Mouse (Mus musculus): ENCODE results near the gene Gm12169.
"Not testable (repeated sequence)": the region's sequence is repeated elsewhere in the genome, so short reads cannot be mapped to it uniquely, and the experiment has no call there.

Gene Gm12169

GRCm38 (mm10) chr11:46523912-46524311 is at the start of gene Gm12169:
Gene Gm12169 (plus strand): TSS chr11:46524212.
- DNase-seq, result no peak

- DNase-seq, result no peak
Measured at GRCm38 (mm10) chr11:46474220-46474619, 49.8 kb upstream of the Gm12169 start.

GRCm38 (mm10) chr11:46479311-46479710 is 44.7 kb upstream of the Gm12169 start:
- no peak for DNase-seq

DNA sequence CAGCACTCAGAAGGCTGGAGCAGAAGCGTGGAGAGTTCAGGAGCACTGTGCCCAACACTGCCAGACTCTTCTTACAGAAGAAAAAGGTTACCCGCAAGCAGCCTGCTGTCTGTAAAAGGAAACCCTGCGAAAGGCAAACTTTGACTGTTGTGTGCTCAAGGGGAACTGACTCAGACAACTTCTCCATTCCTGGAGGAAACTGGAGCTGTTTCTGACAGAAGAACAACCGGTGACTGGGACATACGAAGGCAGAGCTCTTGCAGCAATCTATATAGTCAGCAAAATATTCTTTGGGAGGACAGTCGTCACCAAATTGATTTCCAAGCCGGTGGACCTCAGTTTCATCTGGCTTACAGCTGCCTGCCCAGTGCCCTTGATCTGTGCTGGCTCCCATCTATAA is 43.5 kb upstream of the Gm12169 start:
- no peak for DNase-seq

GRCm38 (mm10) chr11:46488231-46488630 is 35.8 kb upstream of the Gm12169 start:
- DNase-seq, result no peak

DNA sequence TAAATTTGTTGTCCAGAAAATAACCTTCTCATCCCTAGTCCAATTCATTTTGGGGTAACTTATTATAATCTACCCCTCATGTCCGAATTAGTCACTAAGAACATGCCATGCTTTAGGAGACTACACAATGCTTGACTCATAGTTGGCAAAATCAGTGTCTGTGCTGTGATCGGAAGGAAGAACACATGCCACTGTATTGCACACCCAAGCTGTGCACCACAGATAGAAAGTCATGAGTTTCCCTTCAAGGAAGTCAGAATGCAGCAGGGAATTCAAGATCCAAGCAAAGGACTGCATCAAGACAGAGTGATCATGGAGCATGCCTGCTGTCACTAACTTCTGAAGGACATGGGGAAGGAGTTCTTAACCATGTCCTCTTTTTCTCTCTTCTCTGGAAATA is 35.4 kb upstream of the Gm12169 start:
- no peak for DNase-seq

GRCm38 (mm10) chr11:46507146-46507545 is 16.9 kb upstream of the Gm12169 start:
- no peak for DNase-seq

DNA sequence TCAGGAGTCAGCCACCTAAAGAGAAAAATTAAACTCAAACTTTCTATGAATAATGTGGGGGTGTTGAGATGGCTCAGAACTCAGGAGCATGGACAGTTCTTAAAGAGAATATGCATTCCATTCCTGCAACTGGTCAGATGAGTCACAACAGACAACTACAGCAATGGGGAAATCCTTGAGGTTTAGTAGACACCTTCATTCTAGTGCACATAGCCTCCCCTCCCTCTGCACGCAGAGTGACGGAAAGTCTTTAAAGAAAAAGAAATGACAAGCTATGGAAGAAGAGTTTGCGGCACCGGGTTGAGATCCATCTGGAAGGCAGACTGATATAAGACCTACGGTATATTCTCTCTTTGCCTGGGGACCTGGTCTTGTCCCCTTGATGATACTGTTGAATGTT is 14.1 kb upstream of the Gm12169 start:
- DNase-seq, result no peak

DNA sequence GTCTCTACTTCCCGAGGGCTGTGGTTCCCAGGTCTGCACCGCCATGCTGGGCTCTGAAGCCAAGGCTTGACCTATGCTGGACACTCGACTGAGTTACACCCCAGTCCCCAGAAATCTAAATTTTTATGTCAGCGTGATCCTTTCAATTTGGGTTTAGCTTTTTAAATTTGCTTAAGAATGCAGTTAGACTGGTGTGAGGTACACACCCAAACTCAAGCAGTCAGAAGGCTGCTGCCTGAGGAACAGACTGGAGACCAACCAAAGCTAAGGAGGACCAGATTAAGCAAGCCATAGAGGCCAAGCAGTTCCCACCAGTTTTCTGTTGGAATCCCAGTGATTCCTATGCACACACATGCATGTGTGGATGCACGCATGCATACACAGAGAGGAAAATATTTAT is 2.7 kb upstream of the Gm12169 start:
- not testable (repeated sequence) for DNase-seq

DNA sequence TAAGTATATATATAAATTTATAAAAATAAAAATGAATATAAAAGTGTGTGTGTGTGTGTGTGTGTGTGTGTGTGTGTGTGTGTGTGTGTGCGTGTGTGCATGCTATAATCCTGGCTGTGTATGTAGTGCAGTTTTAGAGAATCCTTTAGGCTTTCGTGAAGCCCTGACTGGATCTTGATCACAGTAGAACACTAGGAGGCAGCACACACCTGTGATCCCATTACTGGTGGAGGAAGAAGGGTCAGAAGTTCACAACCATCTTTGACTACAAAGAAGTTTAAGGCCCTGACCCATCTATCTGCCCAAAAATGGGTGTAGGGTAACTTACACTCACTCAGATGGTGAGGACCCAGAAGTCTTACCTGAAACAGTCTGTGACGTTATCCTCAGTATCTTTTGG is 1.3 kb upstream of the Gm12169 start:
- no peak for DNase-seq

DNA sequence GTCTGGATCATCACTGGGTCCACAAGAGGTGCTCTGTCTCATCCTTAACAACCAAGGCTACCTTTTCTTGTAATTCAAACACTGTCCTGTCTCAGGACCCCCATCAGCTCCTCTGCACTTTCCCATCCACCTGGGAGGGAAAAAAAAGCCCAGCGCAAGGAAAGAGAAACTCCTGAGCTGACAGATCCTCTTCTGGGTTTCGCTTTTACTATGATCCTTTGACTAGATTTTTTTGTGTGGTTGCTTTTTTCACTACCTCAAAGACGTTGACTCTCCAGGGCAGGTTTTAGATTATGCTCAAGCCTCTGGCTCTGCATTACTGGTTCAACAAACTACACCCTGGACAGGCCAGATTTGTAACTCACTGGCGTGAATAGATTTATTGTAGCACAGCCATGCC is 6.1 kb downstream of the Gm12169 start:
- no peak for DNase-seq

DNA sequence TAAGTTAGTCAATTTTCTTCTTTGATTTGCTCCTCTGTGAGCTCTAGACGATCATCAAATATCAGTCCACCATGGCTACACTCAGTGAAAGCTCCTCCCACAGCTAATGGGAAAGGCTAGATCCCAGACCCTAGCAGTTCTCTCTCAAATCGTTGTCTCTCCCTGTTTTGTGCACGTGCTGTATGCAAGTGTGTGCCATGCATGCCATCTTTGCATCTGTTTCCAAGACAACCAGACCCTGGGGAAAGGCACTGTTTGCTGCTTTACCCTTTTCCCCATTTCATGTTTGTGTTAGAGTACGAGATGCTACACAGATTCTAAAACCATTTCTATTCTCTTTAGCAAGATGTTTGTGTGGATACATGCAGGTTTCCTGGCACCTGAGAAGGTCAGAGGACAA is 13.0 kb downstream of the Gm12169 start:
- no peak for DNase-seq

GRCm38 (mm10) chr11:46543530-46543929 is 19.5 kb downstream of the Gm12169 start:
- DNase-seq, result no peak

GRCm38 (mm10) chr11:46549721-46550120 is 25.7 kb downstream of the Gm12169 start:
- no peak for DNase-seq

- no peak for DNase-seq
Measured at GRCm38 (mm10) chr11:46552741-46553140, 28.7 kb downstream of the Gm12169 start.

- DNase-seq, result no peak
Measured at GRCm38 (mm10) chr11:46561096-46561495, 37.1 kb downstream of the Gm12169 start.

GRCm38 (mm10) chr11:46564671-46565070 is 40.7 kb downstream of the Gm12169 start:
- peak; percentile 28 for DNase-seq

- DNase-seq, result no peak
Measured at GRCm38 (mm10) chr11:46565967-46566366, 42.0 kb downstream of the Gm12169 start.

DNA sequence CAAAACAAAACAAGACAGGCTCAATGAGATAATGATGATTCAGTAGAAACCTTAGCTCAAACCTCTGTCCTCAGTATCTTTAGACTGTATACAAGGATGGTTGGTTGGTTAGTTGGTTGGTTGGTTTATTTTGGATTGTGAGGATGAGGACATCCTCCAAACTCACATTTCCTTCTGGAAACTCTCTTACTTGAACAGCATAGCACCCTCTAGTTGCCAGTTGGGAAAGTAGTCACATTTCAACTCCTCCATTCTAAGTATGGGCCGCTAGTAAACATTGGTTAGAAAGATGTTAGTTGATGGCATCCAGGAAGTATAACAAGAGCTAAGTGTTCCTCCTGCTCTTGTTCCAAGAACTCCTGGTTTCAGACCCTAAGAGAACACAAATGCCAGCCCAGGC is 45.1 kb downstream of the Gm12169 start:
- no peak for DNase-seq

GRCm38 (mm10) chr11:46571327-46571726 is 47.3 kb downstream of the Gm12169 start, which contains the start of gene BC053393:
Gene BC053393 (plus strand): TSS chr11:46571536.
- DNase-seq, result no peak

GRCm38 (mm10) chr11:46578771-46579281 is 54.8 kb downstream of the Gm12169 start:
- no peak for DNase-seq

DNA sequence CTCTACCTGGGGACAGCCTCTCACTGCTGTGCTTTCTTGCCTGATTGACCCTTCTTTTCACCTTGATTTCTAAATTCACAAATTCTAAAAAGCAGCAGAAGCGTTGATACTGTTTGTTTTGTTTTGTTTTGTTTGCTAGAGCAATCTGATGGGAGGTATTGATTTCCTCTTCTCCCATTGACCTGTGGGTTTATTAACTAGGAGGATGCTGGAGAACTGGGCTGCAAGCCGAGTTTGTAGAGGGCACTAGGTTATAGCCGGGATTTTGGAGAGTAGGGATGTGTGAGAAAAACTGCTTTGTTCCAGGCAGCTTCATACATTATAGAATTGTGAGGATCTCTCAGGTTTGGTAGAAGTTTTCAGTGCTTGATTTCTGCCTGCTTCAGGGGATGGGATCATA is 56.4 kb downstream of the Gm12169 start:
- DNase-seq, result no peak

GRCm38 (mm10) chr11:46582741-46583140 is 58.7 kb downstream of the Gm12169 start:
- no peak for DNase-seq
